Mouse (Mus musculus): ENCODE results near the gene Apex2.

Gene Apex2

DNA sequence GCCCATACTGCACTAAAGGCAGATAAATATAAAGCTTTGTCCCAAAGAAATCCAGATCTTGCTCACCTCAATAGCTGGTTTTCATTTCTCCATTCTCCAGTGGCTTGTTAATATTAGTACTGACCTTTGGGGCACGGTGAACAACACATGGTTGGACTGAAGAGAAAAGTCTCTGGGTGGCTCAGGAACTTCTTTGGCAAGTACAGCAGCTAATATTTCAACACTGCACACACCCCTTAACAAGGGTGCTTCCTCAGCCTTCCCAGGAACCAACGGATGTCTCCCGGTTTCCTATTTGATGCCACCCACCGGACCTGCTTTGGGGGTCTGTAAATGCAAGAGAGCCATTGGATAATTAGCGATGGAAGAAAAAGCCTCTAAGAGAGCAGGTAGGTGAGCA lies at the start of gene Apex2:
Gene Apex2, minus strand, starts transcription at position 173 of the 400 bp plus-strand sequence.
- ChIA-PET POLR2A (interaction anchor here in 3 of 4 experiments (0.6 to 2.2 kb wide), 5 partner anchors 367 to 1211 kb away, joined by 3 to 7 read pairs (median 4); partner anchors contain the start of gene Huwe1 (in 1 of the 3)), CTCF (no interaction called here)

DNA sequence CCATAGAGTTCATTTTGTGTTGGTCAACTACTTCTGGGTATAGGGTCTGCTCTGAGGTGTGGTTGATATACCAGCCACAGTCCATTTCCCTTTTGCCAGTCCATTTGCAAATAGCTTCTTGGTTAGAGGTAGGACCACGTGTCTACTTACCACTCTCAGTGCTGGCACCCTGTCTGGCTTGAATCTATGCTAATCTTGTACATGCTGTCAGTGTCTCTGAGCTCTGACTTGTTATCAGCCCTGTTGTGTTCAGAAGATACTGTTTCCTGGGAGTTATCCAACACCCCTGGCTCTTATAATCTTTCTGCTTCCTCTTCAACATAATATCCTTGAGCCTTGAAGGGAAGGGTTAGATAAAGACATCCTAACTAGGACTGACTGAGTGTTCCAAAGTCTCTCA lies 46.8 kb upstream of the Apex2 start:
- POLR2A ChIA-PET = no interaction called here
- CTCF ChIA-PET = no interaction called here

DNA sequence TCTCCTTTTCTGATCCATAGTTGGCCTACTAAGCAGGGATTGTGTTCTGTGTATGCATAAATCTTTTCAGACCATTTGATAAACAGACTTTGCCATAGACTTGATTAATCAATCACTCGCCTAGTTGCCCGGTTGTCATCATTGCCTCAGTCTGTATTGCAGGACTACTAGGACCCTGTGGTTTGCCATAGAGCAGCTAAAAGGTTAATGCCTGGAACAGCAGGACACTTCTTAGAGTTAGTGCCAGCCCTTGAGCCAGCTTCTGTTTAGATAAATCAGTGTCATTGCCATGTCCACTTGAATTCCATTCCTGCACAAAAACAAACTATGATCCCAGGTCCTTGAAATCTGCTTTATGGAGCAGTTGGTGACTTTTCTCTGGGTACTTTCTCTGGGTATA lies 9.2 kb upstream of the Apex2 start:
- ChIA-PET CTCF (no interaction called here), POLR2A (interaction anchor here in 1 of 4 experiments (0.8 kb wide), 1 partner anchor 10 kb away, joined by 3 read pairs; no protein-coding TSS in a partner anchor)

DNA sequence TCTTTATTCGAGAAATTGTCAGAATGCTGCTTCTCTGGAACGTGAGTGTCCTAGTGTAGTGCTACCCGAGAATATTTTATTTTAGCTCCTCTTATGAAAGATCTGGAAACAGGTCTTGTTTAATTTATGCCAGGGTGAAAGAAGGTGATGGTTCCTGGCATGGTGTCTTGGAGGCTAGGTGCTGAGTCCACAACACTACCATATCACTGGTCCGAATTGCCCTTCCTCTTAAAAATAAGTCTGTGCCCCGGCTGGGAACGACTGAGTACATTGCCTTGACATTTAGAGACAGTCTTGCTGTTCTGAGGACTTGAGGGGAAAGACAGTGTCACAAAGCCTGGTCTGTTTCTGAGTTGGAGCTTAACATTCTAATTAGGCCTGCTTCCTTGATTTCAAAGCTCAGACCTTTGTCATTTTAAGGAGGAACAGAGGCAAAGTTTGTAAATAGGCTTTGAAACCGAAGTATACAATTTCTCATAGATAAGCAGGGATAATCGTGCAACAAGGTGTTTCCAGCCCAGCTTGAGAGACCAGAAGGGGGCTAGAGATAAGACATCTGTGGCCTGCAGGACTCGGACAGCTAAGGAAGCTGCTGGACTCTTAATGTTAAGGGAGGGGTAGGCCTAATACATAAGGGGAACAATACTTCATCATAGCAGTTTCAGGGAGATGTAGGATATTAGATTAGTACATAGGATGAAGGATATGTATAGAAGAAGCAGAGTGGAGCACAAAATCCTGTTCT lies 5.5 kb upstream of the Apex2 start:
- ChIA-PET POLR2A (interaction anchor here in 1 of 4 experiments (1.7 to 1.8 kb wide), 2 partner anchors 18 to 27 kb away, joined by 4 to 5 read pairs; no protein-coding TSS in a partner anchor), CTCF (no interaction called here)

DNA sequence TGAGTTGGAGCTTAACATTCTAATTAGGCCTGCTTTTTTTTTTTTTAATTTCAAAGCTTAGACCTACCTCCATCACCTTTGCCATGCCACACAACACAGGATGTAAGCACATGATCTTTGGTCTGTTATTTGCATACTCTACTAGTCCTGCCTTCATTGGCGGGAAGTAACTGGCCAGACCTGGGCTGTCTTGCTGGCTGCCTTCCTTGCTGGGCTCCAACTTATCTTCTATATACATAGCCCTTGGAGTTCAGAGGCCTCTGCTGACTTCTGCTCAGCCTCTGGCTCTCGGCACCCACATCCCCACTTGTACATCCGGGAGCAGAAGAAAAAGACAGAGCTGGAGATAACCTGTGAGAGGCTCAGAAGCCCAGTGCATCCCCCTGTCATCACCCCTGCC lies 4.5 kb upstream of the Apex2 start:
- ChIA-PET POLR2A (interaction anchor here in 2 of 4 experiments (0.7 to 1.8 kb wide), 5 partner anchors 11 to 59 kb away, joined by 4 to 5 read pairs (median 5); no protein-coding TSS in a partner anchor), CTCF (no interaction called here)

DNA sequence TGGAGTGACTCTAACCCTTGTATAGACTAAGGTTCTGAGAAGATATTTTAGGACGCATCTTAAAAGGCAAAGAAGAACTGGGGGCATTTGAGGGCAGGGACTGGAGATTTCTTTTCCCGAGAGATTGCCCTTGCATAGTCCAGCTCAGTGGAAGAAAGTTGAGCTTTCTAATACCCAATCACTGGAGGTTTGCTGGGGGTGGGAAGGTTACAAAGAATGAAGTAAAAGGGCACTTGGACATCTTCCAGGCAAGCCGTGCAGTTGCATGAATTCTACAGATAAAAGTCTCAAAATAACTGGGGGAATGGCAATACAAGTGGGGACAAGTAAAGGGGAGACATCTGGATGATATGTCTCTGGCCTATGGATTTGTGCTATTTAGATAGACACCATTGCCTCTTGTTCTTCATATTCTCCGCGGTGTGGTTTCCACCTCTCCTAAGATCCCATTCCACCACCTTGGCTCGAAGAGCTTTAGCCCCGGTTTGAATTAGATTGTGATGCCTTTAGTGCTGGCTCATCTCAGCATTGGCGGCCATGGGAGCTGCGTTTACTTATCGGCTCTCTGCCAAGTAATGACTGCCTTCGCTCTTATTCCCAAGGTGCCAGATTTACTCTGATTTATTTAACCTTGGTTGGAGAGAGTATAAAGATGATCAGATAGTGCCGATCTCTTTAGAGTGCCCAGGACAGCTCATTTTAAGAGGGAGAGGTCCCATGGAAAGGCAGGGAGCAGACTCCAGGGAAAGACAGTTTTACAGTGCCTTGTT lies 3.8 kb upstream of the Apex2 start:
- ChIA-PET CTCF (no interaction called here), POLR2A (interaction anchor here in 2 of 4 experiments (0.6 to 1.7 kb wide), 4 partner anchors 10 to 88 kb away, joined by 3 to 5 read pairs (median 4); no protein-coding TSS in a partner anchor)

DNA sequence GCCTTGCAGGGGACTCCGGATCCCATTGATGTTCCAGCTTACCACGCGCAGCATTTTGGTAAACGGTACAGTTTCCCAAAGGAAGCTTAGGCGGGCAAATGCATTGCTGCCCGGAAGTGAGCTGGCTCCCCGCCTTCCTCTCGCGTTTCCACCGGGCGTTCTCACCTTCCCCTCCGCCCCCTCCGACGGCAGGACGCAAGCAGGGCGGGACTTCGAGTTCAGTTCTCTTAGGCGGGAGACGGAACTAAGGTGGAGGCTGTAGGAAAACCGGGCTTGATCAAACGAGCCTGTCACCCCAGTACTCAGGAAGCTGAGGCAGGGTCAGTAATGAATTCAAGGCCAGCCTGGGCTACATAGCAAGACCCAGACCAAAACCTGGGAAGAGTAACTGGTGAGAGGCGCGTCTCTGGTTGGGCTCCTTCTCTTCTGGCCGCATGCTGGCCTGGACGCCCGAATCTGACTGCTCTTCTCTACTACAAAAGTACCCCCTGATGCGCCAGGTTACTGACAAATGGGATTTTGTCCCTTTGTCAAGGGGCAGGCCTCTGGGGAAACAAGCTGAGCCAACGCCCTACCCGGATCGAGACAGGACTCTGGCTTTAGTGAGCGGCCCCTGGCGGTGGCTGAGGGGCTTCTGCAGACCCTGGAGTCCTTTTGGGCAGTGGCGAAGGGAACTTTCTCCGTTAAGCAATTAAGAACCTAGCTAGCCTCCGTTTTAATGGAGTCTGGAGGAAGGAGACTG lies 1.5 kb downstream of the Apex2 start, which contains the start of gene Pfkfb1:
Gene Pfkfb1, plus strand, starts transcription at position 207 of the 742 bp plus-strand sequence.
- POLR2A ChIA-PET = interaction anchor here in 3 of 4 experiments (0.6 to 2.8 kb wide), 47 partner anchors 8 to 1748 kb away, joined by 3 to 17 read pairs (median 4); partner anchors contain the start of genes Gnl3l (in 3 of the 3), Tro (in 2 of the 3), Huwe1 (in 1 of the 3) and Kantr (in 1 of the 3)
- CTCF ChIA-PET = interaction anchor here in 1 of 4 experiments (0.6 kb wide), 1 partner anchor 13 kb away, joined by 3 read pairs; no protein-coding TSS in a partner anchor

GRCm38 (mm10) chrX:150585116-150585515 lies 4.6 kb downstream of the Apex2 start:
- POLR2A ChIA-PET = interaction anchor here in 1 of 4 experiments (1.4 kb wide), 1 partner anchor 400 kb away, joined by 3 read pairs; no protein-coding TSS in a partner anchor
- CTCF ChIA-PET = no interaction called here

DNA sequence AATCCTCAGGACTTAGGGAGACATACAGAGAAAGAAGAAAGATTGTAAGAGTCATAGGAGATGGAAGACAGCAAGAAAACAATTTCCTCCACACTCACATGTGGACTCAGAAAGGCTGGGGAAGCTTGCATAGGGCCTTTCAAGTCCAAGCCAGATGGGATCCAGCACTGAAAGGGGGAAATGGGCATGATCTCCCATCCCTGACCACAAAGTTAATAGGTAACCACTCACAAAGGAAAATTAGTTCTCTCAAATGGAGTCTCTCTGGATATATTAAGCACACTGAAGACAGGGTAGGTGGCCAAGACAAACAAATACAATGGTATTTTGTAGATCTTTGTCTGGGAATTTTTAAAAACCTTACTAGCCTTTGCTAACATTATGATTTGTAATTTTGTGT lies 7.7 kb downstream of the Apex2 start:
- POLR2A ChIA-PET = interaction anchor here in 1 of 4 experiments (1.1 kb wide), 1 partner anchor 12 kb away, joined by 3 read pairs; no protein-coding TSS in a partner anchor
- CTCF ChIA-PET = no interaction called here

GRCm38 (mm10) chrX:150564644-150565357 lies 24.9 kb downstream of the Apex2 start:
- POLR2A ChIA-PET = interaction anchor here in 3 of 4 experiments (0.7 to 1.3 kb wide), 4 partner anchors 23 to 1238 kb away, joined by 3 to 4 read pairs (median 4); partner anchors contain the start of gene Pfkfb1 (in 2 of the 3)

DNA sequence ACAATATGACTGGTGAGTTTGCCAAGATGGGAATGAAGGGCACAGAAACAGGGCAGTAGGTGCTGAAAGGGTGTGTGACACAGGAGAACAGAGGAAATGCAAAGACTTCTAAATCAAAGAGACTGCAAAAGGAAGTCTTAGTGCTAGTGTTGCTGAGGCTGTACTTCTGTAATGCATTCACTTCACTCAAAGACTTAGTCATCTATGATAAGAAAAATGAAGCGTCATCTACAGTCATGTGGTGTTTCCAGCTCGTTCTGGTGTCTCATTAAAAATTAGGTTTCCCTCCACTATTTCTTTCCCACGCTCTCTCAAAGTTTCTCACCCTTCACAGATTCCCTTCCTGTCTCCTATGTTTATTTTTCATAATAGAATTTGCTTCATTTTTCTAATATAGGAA lies 35.6 kb downstream of the Apex2 start:
- CTCF ChIA-PET = no interaction called here

More at GRCm38 (mm10) chrX:150564644-150565357, 24.9 kb downstream of the Apex2 start:
- CTCF ChIA-PET = no interaction called here

GRCm38 (mm10) chrX:150551986-150552385 lies 37.7 kb downstream of the Apex2 start:
- CTCF ChIA-PET = no interaction called here
- POLR2A ChIA-PET = no interaction called here

More for the DNA sequence above, 35.6 kb downstream of the Apex2 start:
- POLR2A ChIA-PET = no interaction called here

- POLR2A ChIA-PET = no interaction called here
- CTCF ChIA-PET = no interaction called here
These were observed 40.0 kb downstream of the Apex2 start for GRCm38 (mm10) chrX:150549639-150550038.

DNA sequence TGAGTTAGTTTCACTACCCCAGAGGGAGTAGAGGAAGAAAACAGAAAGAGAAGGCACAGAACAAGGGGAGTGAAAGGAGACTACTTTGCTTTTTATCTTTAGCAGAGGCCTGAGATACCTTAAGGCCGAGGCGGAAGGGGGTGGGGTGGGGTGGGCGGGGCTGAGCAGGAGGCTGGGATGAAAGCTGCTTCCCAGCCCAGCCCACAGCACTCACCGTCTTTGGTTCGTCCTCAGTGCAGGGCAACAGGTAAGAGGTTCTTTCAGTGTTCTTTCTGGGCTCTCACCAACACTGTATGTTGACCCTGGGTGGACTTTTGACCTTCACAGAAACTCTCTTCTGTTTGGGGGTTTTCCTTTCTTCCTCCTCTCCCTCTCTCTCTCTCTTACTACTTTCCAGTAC lies 42.4 kb downstream of the Apex2 start, which contains the start of gene Alas2:
Gene Alas2, plus strand, starts transcription at position 137 of the 400 bp plus-strand sequence.
- CTCF ChIA-PET = no interaction called here
- POLR2A ChIA-PET = no interaction called here

DNA sequence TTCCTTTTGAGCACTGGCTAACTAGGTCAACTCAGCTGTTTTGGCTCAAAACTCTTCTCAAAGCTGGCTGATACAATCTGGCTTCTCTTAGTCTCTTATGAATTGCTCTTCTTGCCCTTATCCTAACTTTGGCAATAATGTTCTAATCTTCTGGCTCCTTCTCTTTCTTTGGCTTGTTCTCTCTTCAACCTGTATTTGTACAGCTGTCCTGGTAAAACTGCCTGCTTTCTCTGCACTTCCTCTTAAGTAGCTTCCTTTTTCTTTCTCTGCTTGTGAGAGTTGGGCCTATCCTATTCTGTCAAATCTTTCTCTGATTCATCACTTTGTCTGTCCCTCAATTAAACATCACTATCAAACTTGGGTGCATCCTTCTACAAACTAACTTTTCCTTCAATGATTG lies 48.0 kb downstream of the Apex2 start:
- POLR2A ChIA-PET = interaction anchor here in 1 of 4 experiments (0.7 kb wide), 1 partner anchor 20 kb away, joined by 3 read pairs; no protein-coding TSS in a partner anchor
- CTCF ChIA-PET = no interaction called here

GRCm38 (mm10) chrX:150540111-150540510 lies 49.6 kb downstream of the Apex2 start:
- CTCF ChIA-PET = no interaction called here
- POLR2A ChIA-PET = no interaction called here

GRCm38 (mm10) chrX:150516477-150516876 lies 73.2 kb downstream of the Apex2 start:
- CTCF ChIA-PET = no interaction called here
- POLR2A ChIA-PET = interaction anchor here in 1 of 4 experiments (1.1 kb wide), 1 partner anchor 72 kb away, joined by 3 read pairs; the partner anchor contains the start of gene Pfkfb1

- CTCF ChIA-PET = no interaction called here
- POLR2A ChIA-PET = interaction anchor here in 1 of 4 experiments (1.1 kb wide), 1 partner anchor 72 kb away, joined by 3 read pairs; the partner anchor contains the start of gene Pfkfb1
These were observed 73.7 kb downstream of the Apex2 start for GRCm38 (mm10) chrX:150516015-150516414.
